Comparison of ENCODE assay signal across 9 mouse cellular contexts in genomic region chr7:19517652-19518365, GRCm38 (mm10). TPM values are rescaled to one million over a fixed set of nuclear protein-coding genes. Genes with fewer than 3 reads are reported as not detected.
A peak's percentile ranks its signal among the peaks of the same experiment; 100 is the strongest.
DNase-seq lines count a peak whose midpoint lies in the region; ATAC-seq and TF ChIP-seq lines count a peak whose summit lies in the region.
"Had no signal": no experiment of that assay in that cellular context is flagged by ENCODE, and none has a peak within 500 bp of the region (broad histone marks: within the 10 kb centered on the region; RNA-seq: fewer than 3 reads in every experiment).

TSS of gene Nkpd1 (plus strand) at chr7:19517838.

- 0 out of 2 replicates have a peak, but pooled peaks have one; percentile 13 for ATAC-seq in intestine, embryonic 14.5 days (replicated peaks; ENCODE audit: low FRiP score, low TSS enrichment, low read depth)
- no peak for ATAC-seq in midbrain, embryonic 15.5 days (replicated peaks)

- no peak within 1 kb of the TSS for H3K4me3 ChIP-seq in heart, adult 2 months
- H3K4me3 ChIP-seq in C2C12 (ENCODE audit: insufficient read depth, poor library complexity, severe bottlenecking), result no peak within 1 kb of the TSS
- no peak within 1 kb of the TSS for H3K4me3 ChIP-seq in cortical plate, adult 2 months (ENCODE audit: insufficient read depth, low read length)
- 0 out of 2 replicates have a peak within 1 kb of the TSS, but pooled peaks have one; percentile 8 for H3K4me3 ChIP-seq in intestine, embryonic 14.5 days (ENCODE audit: low read depth, low read length)
- peak within 1 kb of the TSS; percentile 21 for H3K4me3 ChIP-seq in midbrain, embryonic 15.5 days

- no peak within 1 kb of the TSS for H3ac ChIP-seq in C2C12 (ENCODE audit: control insufficient read depth, insufficient read length, low read depth)

- TF ChIP-seq POLR2A in heart, adult 2 months (IDR thresholded peaks at IDR 0.05; ENCODE audit: insufficient read depth, low read depth, low read length), result no peak
- TF ChIP-seq POLR2A in cortical plate, adult 2 months (IDR thresholded peaks at IDR 0.05; ENCODE audit: extremely low read depth, insufficient read depth, low read length), result no peak

- no peaks in the 10 kb centered on the region for H3K79me2 ChIP-seq in heart, adult 2 months (replicated peaks; ENCODE audit: control insufficient read depth, insufficient read depth, low read length)
- H3K79me2 ChIP-seq in C2C12 (ENCODE audit: control insufficient read depth, insufficient read depth), result no peaks in the 10 kb centered on the region

- no peaks in the 10 kb centered on the region for H3K4me1 ChIP-seq in heart, adult 2 months (ENCODE audit: control insufficient read depth, insufficient read depth, low read length)
- no peaks in the 10 kb centered on the region for H3K4me1 ChIP-seq in cortical plate, adult 2 months (ENCODE audit: control insufficient read depth, insufficient read depth, low read length)
- 0 out of 2 replicates have a peak, but pooled peaks cover 8% of the 10 kb centered on the region for H3K4me1 ChIP-seq in intestine, embryonic 14.5 days (replicated peaks; ENCODE audit: control insufficient read depth, insufficient read depth, low read length)
- peaks cover 16% of the 10 kb centered on the region for H3K4me1 ChIP-seq in midbrain, embryonic 15.5 days

- no peak for TF ChIP-seq EP300 in heart, adult 2 months (IDR thresholded peaks at IDR 0.05; ENCODE audit: insufficient read depth, low read depth, low read length)

- no peaks in the 10 kb centered on the region for H3K9me3 ChIP-seq in intestine, embryonic 14.5 days (ENCODE audit: control insufficient read depth, low read length)
- H3K9me3 ChIP-seq in midbrain, embryonic 15.5 days, result no peaks in the 10 kb centered on the region

- no peaks in the 10 kb centered on the region for H3K36me3 ChIP-seq in heart, adult 2 months (ENCODE audit: control insufficient read depth, insufficient read depth, low read length)
- H3K36me3 ChIP-seq in C2C12 (ENCODE audit: control insufficient read depth, insufficient read depth), result no peaks in the 10 kb centered on the region
- H3K36me3 ChIP-seq in intestine, embryonic 14.5 days (ENCODE audit: control insufficient read depth, insufficient read depth, low read length), result no peaks in the 10 kb centered on the region
- no peaks in the 10 kb centered on the region for H3K36me3 ChIP-seq in midbrain, embryonic 15.5 days (replicated peaks)

- DNase-seq in heart, adult 2 months, result no peak
- no peak for DNase-seq in heart, adult 11 months
- DNase-seq in intestine, embryonic 14.5 days (ENCODE audit: low spot score), result no peak
- no peak for DNase-seq in gastrocnemius, postnatal 25 days
- DNase-seq in c-Kit-positive CD71-positive TER-119-positive erythroid progenitor cells, embryonic 14.5 days (ENCODE audit: low spot score), result no peak

- H3K4me2 ChIP-seq in intestine, embryonic 14.5 days (ENCODE audit: low read length), result peak within 1 kb of the TSS; percentile 36
- peak within 1 kb of the TSS; percentile 51 for H3K4me2 ChIP-seq in midbrain, embryonic 15.5 days

- TF ChIP-seq CTCF in heart, adult 2 months (IDR thresholded peaks at IDR 0.05), result peak; percentile 52
- peak; percentile 15 for TF ChIP-seq CTCF in C2C12 (IDR thresholded peaks at IDR 0.05; ENCODE audit: control insufficient read depth, insufficient read depth, insufficient read length)
- TF ChIP-seq CTCF in cortical plate, adult 2 months (IDR thresholded peaks at IDR 0.05; ENCODE audit: extremely low read depth, insufficient read depth, low read length), result peak; percentile 34; the same call in 1 of the 2 replicates

- H3K27ac ChIP-seq in heart, adult 2 months, result no peak within 1 kb of the TSS
- no peak within 1 kb of the TSS for H3K27ac ChIP-seq in cortical plate, adult 2 months (ENCODE audit: insufficient read depth, low read length)
- H3K27ac ChIP-seq in intestine, embryonic 14.5 days (ENCODE audit: low read depth), result no peak within 1 kb of the TSS
- H3K27ac ChIP-seq in midbrain, embryonic 15.5 days, result no peak within 1 kb of the TSS
- H3K27ac ChIP-seq: macrophage had no signal

- peaks cover 5% of the 10 kb centered on the region for H3K27me3 ChIP-seq in heart, adult 2 months (ENCODE audit: control insufficient read depth, insufficient read depth, low read length)
- peaks cover 39% of the 10 kb centered on the region for H3K27me3 ChIP-seq in C2C12 (ENCODE audit: control insufficient read depth, insufficient read depth, insufficient read length)
- H3K27me3 ChIP-seq in intestine, embryonic 14.5 days (replicated peaks; ENCODE audit: control insufficient read depth, insufficient read depth, low read length), result peaks cover 60% of the 10 kb centered on the region
- peaks cover 56% of the 10 kb centered on the region for H3K27me3 ChIP-seq in midbrain, embryonic 15.5 days (replicated peaks)

- whole genome bisulfite sequencing in heart, adult 2 months, result 6% methylated on average over 29 of the region's 29 CpGs
- 4% methylated on average over 21 of the region's 29 CpGs for WGBS in intestine, embryonic 14.5 days
- 3% methylated on average over 21 of the region's 29 CpGs for WGBS in midbrain, embryonic 15.5 days

- intact Hi-C loops in heart, adult 2 months (cut with DNase I), result no loop called here

- no peak within 1 kb of the TSS for H3K9ac ChIP-seq in heart, adult 2 months (ENCODE audit: low read depth, low read length)
- 0 out of 2 replicates have a peak within 1 kb of the TSS, but pooled peaks have one; percentile 22 for H3K9ac ChIP-seq in intestine, embryonic 14.5 days (ENCODE audit: low read length)
- peak within 1 kb of the TSS; percentile 39 for H3K9ac ChIP-seq in midbrain, embryonic 15.5 days

- no peaks in the 10 kb centered on the region for H3K79me3 ChIP-seq in C2C12 (ENCODE audit: low read depth)

TF ChIP-seq in C2C12, 6 proteins besides CTCF, POLR2A, EP300 and RAD21:
- TF ChIP-seq FOSL1 (IDR thresholded peaks at IDR 0.05; ENCODE audit: insufficient read depth, low read length, poor library complexity, severe bottlenecking) (no peak), MYOD1 (IDR thresholded peaks at IDR 0.05; ENCODE audit: control insufficient read depth, insufficient read length, low read depth) (no peak), USF1 (IDR thresholded peaks at IDR 0.05; ENCODE audit: low read depth) (no peak), CEBPB (IDR thresholded peaks at IDR 0.05; ENCODE audit: low read depth) (no peak), MAX (IDR thresholded peaks at IDR 0.05) (no peak), MYOG (IDR thresholded peaks at IDR 0.05; ENCODE audit: control insufficient read depth, extremely low read depth, insufficient read length) (no peak)

RNA-seq across cellular contexts. Expression of gene Nkpd1, which starts in this region (rescaled TPM):
- total RNA-seq in heart, adult 2 months (2021), result not detected
- polyA plus RNA-seq in heart, adult 2 months (2012; rRNA removed), result 0.06 TPM in 1 of 2 replicates, not detected in the other
- polyA plus RNA-seq in C2C12 (2012; fragmentation: generic; extraction: Trizol), result 0.11 TPM
- 0.98 and 1.1 TPM in 2 replicates for polyA plus RNA-seq in cortical plate, adult 2 months (2012; rRNA removed)
- polyA plus RNA-seq in intestine, embryonic 14.5 days (2014; fragmentation: Nextera tagmentation; extraction: Ambion mirVana), result 0.09 and 0.27 TPM in 2 replicates
- polyA plus RNA-seq in midbrain, embryonic 15.5 days (2015; fragmentation: Nextera tagmentation; extraction: Ambion mirVana), result 0.74 and 0.95 TPM in 2 replicates
- not detected for total RNA-seq in gastrocnemius, postnatal 25 days (2021)
- polyA plus RNA-seq: macrophage had no signal

Comparison
In these comparisons a context has a peak if more than half of its experiments do, and no peak if none do; other contexts are left out.
1. Peak in ATAC-seq, H3K4me3 ChIP-seq, H3K9ac ChIP-seq and H3K4me2 ChIP-seq in intestine, embryonic 14.5 days; RNA of the gene not detected or under 1 TPM.